Mouse (Mus musculus): Measurements from ENCODE around the gene Prodh2. TPM values are rescaled to one million over a fixed set of nuclear protein-coding genes. Genes with fewer than 3 reads are reported as not detected.

The Prodh2 gene
- polyA plus RNA-seq, 1 experiment from 2014 or later: not detected

GRCm38 (mm10) chr7:30526399-30526798 lies 33.0 kb downstream of the Prodh2 start:
- 28% methylated on average over 17 of the region's 17 CpGs for WGBS
- Histone ChIP-seq H3K27me3 (replicated peaks) (no peaks in the 10 kb centered on the region), H3K4me2 (no peak overlapping the region), H3K9ac (replicated peaks) (no peak overlapping the region), H3K27ac (replicated peaks) (no peak overlapping the region), H3K9me3 (replicated peaks) (no peaks in the 10 kb centered on the region), H3K4me1 (peaks cover 12% of the 10 kb centered on the region), H3K36me3 (peaks cover 87% of the 10 kb centered on the region), H3K4me3 (replicated peaks) (no peak overlapping the region)
- no peak for ATAC-seq (ENCODE audit: low FRiP score)

GRCm38 (mm10) chr7:30526981-30527380 lies 33.6 kb downstream of the Prodh2 start:
- no peak overlapping the region for H3K4me2 ChIP-seq
- no peak for ATAC-seq (ENCODE audit: low FRiP score)
- no peak overlapping the region for H3K9ac ChIP-seq (replicated peaks)
- no peaks in the 10 kb centered on the region for H3K9me3 ChIP-seq (replicated peaks)
- peaks cover 18% of the 10 kb centered on the region for H3K4me1 ChIP-seq
- no peak overlapping the region for H3K4me3 ChIP-seq (replicated peaks)
- 79% methylated on average over 14 of the region's 14 CpGs for WGBS
- no peak overlapping the region for H3K27ac ChIP-seq (replicated peaks)
- no peaks in the 10 kb centered on the region for H3K27me3 ChIP-seq (replicated peaks)
- H3K36me3 ChIP-seq: peaks cover 92% of the 10 kb centered on the region

- peaks cover 64% of the 10 kb centered on the region for H3K36me3 ChIP-seq
- no peaks in the 10 kb centered on the region for H3K27me3 ChIP-seq (replicated peaks)
- no peak for ATAC-seq (ENCODE audit: low FRiP score)
- WGBS: 84% methylated on average over 9 of the region's 9 CpGs
- H3K4me1 ChIP-seq: peaks cover 50% of the 10 kb centered on the region
- peak overlapping the region; percentile 86; the same call in 1 of the 2 replicates for H3K4me2 ChIP-seq
- H3K27ac ChIP-seq (replicated peaks): no peak overlapping the region
- no peaks in the 10 kb centered on the region for H3K9me3 ChIP-seq (replicated peaks)
- peak overlapping the region; percentile 28; the same call in 1 of the 2 replicates for H3K9ac ChIP-seq (replicated peaks)
- no peak overlapping the region for H3K4me3 ChIP-seq (replicated peaks)
Measured at GRCm38 (mm10) chr7:30531291-30531815, 37.9 kb downstream of the Prodh2 start.

GRCm38 (mm10) chr7:30532931-30533330 lies 39.5 kb downstream of the Prodh2 start:
- Histone ChIP-seq H3K36me3 (peaks cover 49% of the 10 kb centered on the region), H3K9me3 (replicated peaks) (no peaks in the 10 kb centered on the region)
- ATAC-seq (ENCODE audit: low FRiP score): no peak

DNA sequence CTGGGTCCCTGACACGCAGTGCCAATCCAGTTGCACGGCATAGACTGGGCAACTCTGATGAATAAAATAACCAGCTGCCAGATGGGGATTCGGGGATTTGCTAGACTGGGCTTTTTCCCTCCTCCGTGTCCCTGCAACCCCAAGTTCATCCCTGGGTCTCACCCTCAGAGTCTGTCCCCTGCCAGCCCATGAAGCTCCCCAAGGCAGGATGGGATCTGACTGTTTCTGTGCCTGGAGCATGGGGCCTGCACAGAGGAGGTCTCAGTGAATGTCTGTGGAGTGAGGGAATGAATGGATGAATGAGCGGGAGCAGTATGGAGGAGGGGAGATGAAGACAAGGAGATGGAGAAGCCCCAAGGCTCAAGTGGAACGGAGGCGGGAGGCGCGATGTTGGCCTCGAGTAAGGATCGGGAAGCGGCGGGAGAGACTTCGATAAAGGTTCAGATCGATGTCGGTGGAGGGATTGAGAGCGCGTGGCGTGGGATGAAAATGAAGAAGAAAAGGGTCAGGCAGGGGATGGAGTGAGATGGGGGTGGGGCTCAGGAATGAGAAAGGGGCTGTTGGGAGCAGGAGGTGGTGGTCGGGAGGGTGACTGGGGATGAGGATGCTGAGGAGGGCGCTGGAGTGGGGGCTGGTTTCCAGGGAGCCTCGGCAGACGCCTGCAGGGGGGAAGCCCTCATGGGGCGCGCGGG lies 40.7 kb downstream of the Prodh2 start:
- Histone ChIP-seq H3K27me3 (replicated peaks) (no peaks in the 10 kb centered on the region), H3K9ac (replicated peaks) (peak overlapping the region; percentile 89), H3K4me1 (peaks cover 46% of the 10 kb centered on the region), H3K4me3 (replicated peaks) (peak overlapping the region; percentile 72), H3K4me2 (peak overlapping the region; percentile 86), H3K9me3 (replicated peaks) (no peaks in the 10 kb centered on the region), H3K27ac (replicated peaks) (peak overlapping the region; percentile 95), H3K36me3 (peaks cover 38% of the 10 kb centered on the region)
- WGBS: 2% methylated on average over 25 of the region's 26 CpGs
- peak; percentile 57 for ATAC-seq (ENCODE audit: low FRiP score)

More at GRCm38 (mm10) chr7:30532931-30533330, 39.5 kb downstream of the Prodh2 start:
- H3K4me1 ChIP-seq: peaks cover 46% of the 10 kb centered on the region
- no peaks in the 10 kb centered on the region for H3K27me3 ChIP-seq (replicated peaks)
- H3K4me3 ChIP-seq (replicated peaks): peak overlapping the region; percentile 72
- peak overlapping the region; percentile 89 for H3K9ac ChIP-seq (replicated peaks)
- peak overlapping the region; percentile 86 for H3K4me2 ChIP-seq
- 6% methylated on average over 8 of the region's 8 CpGs for WGBS
- H3K27ac ChIP-seq (replicated peaks): peak overlapping the region; percentile 95; the same call in 1 of the 2 replicates

- Histone ChIP-seq H3K4me3 (replicated peaks) (peak within 1 kb of the TSS; percentile 72), H3K27me3 (replicated peaks) (no peaks in the 10 kb centered on the region), H3K4me1 (peaks cover 46% of the 10 kb centered on the region), H3K9me3 (replicated peaks) (no peaks in the 10 kb centered on the region), H3K4me2 (peak within 1 kb of the TSS; percentile 86), H3K27ac (replicated peaks) (peak within 1 kb of the TSS; percentile 95), H3K9ac (replicated peaks) (peak within 1 kb of the TSS; percentile 89), H3K36me3 (peaks cover 31% of the 10 kb centered on the region)
- under 1% methylated on average over 73 of the region's 84 CpGs for WGBS
- peak; percentile 94 for ATAC-seq (ENCODE audit: low FRiP score)
Measured at GRCm38 (mm10) chr7:30534633-30535577, 41.5 kb downstream of the Prodh2 start, which contains the start of gene Arhgap33. TSS of gene Arhgap33 (minus strand) at chr7:30535060.

DNA sequence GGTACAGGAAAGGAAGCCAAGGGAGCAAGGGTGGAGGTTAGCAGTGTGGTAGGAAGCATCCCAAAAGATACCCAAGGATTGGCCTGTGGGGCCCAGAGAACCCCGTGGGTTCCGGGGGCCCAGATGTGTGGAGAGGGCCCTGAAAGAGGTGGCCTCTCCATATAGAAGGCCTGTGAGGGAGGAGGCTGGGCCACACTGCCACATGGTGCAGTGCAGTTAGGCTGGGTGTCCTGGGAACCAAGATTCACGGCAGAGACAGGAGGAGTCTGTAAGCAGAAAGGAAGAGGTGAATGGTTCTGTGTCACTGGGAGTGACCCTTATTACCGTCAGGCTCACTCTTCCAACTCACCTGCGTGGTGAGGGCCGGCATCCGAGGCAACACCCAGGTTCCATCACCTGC lies 47.1 kb downstream of the Prodh2 start:
- H3K4me2 ChIP-seq: no peak overlapping the region
- H3K27me3 ChIP-seq (replicated peaks): no peaks in the 10 kb centered on the region
- H3K36me3 ChIP-seq: peaks cover 14% of the 10 kb centered on the region
- no peak overlapping the region for H3K4me3 ChIP-seq (replicated peaks)
- no peak overlapping the region for H3K9ac ChIP-seq (replicated peaks)
- peaks cover 6% of the 10 kb centered on the region for H3K4me1 ChIP-seq
- no peak overlapping the region for H3K27ac ChIP-seq (replicated peaks)
- no peaks in the 10 kb centered on the region for H3K9me3 ChIP-seq (replicated peaks)
- ATAC-seq (ENCODE audit: low FRiP score): no peak
- 94% methylated on average over 7 of the region's 7 CpGs for WGBS

- H3K9ac ChIP-seq (replicated peaks): no peak overlapping the region
- H3K36me3 ChIP-seq: peaks cover 37% of the 10 kb centered on the region
- no peaks in the 10 kb centered on the region for H3K4me1 ChIP-seq
- H3K9me3 ChIP-seq (replicated peaks): no peaks in the 10 kb centered on the region
- ATAC-seq (ENCODE audit: low FRiP score): no peak
- no peaks in the 10 kb centered on the region for H3K27me3 ChIP-seq (replicated peaks)
- no peak overlapping the region for H3K27ac ChIP-seq (replicated peaks)
- H3K4me2 ChIP-seq: no peak overlapping the region
- WGBS: 94% methylated on average over 2 of the region's 2 CpGs
- H3K4me3 ChIP-seq (replicated peaks): no peak overlapping the region
Measured at GRCm38 (mm10) chr7:30544327-30544726, 50.9 kb downstream of the Prodh2 start.

DNA sequence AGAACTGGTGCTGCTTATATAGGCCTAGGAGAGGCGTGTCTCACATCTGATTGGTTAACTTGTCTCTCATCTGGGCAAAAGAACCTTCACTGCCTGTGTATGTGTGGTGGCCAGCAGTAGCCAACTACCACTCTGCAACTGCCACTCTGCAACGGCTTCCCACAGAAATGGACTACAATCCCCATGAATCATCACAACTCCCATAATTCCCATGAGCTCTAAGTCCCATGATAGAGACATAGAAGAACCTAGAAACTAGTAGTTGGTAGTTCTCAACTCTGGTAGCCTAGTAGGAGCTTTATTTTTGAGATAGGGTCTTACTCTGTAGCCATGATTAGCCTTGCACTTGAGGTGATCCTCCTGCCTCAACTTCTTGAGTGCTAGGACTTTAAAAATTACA lies 56.5 kb downstream of the Prodh2 start:
- 76% methylated on average over 2 of the region's 2 CpGs for WGBS
- no peaks in the 10 kb centered on the region for H3K9me3 ChIP-seq (replicated peaks)
- no peak overlapping the region for H3K9ac ChIP-seq (replicated peaks)
- peaks cover 31% of the 10 kb centered on the region for H3K36me3 ChIP-seq
- peaks cover 20% of the 10 kb centered on the region for H3K4me1 ChIP-seq
- peaks cover 5% of the 10 kb centered on the region; the same call in 1 of the 2 replicates for H3K27me3 ChIP-seq (replicated peaks)
- ATAC-seq (ENCODE audit: low FRiP score): no peak
- no peak overlapping the region for H3K4me2 ChIP-seq
- no peak overlapping the region for H3K27ac ChIP-seq (replicated peaks)
- H3K4me3 ChIP-seq (replicated peaks): no peak overlapping the region

GRCm38 (mm10) chr7:30550603-30551002 lies 57.2 kb downstream of the Prodh2 start:
- H3K4me3 ChIP-seq (replicated peaks): no peak overlapping the region
- WGBS: 93% methylated on average over 1 of the region's 1 CpGs
- no peak for ATAC-seq (ENCODE audit: low FRiP score)
- no peak overlapping the region for H3K27ac ChIP-seq (replicated peaks)
- no peak overlapping the region for H3K4me2 ChIP-seq
- no peaks in the 10 kb centered on the region for H3K9me3 ChIP-seq (replicated peaks)
- H3K9ac ChIP-seq (replicated peaks): no peak overlapping the region
- peaks cover 38% of the 10 kb centered on the region for H3K36me3 ChIP-seq
- H3K27me3 ChIP-seq (replicated peaks): peaks cover 5% of the 10 kb centered on the region; the same call in 1 of the 2 replicates
- H3K4me1 ChIP-seq: peaks cover 20% of the 10 kb centered on the region

- Histone ChIP-seq H3K4me3 (replicated peaks) (peak overlapping the region; percentile 76), H3K27me3 (replicated peaks) (peaks cover 5% of the 10 kb centered on the region; the same call in 1 of the 2 replicates), H3K9me3 (replicated peaks) (no peaks in the 10 kb centered on the region), H3K4me2 (peak overlapping the region; percentile 79), H3K36me3 (peaks cover 41% of the 10 kb centered on the region), H3K27ac (replicated peaks) (peak overlapping the region; percentile 98), H3K4me1 (peaks cover 20% of the 10 kb centered on the region), H3K9ac (replicated peaks) (peak overlapping the region; percentile 64)
- 3% methylated on average over 10 of the region's 10 CpGs for WGBS
- peak; percentile 75 for ATAC-seq (ENCODE audit: low FRiP score)
Measured at GRCm38 (mm10) chr7:30551445-30552101, 58.2 kb downstream of the Prodh2 start.

Measured in neural tube, embryonic 15.5 days (tissue).